Mouse (Mus musculus) lung, postnatal 10 days (tissue): Measurements from ENCODE around the gene Fmn2.

Source experiments
- DNase-seq: peaks from one replicate; pipeline ENCODE4 v3.0.0; 2021

The Fmn2 gene

GRCm38 (mm10) chr1:174844786-174845185 is 343.2 kb downstream of the Fmn2 start:
- DNase-seq: no peak

GRCm38 (mm10) chr1:174856188-174856587 is 354.6 kb downstream of the Fmn2 start:
- DNase-seq: no peak

- DNase-seq: peak; percentile 10
These were observed 358.9 kb downstream of the Fmn2 start for GRCm38 (mm10) chr1:174860407-174861118.
